ENCODE assay signal across 11 mouse cellular contexts in the genomic region with DNA sequence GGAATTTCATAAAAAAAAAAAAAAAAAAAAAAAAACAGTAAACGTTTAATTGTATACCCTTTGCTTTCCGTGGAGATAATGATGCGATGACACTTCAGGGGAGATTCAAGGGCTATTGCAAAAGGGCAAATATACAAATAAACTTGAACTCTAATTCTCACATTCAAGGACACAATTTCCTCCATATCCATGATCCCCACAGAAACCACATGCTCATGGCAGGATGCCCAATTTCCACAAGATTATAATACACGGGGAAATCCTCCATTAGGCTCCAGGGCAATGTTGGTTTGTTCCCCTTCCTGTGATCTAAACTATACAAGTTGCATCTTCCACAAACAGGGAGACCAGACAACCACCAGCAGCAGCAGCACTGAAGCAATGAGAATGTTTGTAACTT.
"Had no signal": no experiment of that assay in that cellular context is flagged by ENCODE, and none has a peak within 500 bp of the region (broad histone marks: within the 10 kb centered on the region; RNA-seq: fewer than 3 reads in every experiment).

No protein-coding gene starts in this region.

- DNase-seq: kidney, adult 11 months; lung, postnatal 14 days; right cerebral cortex, adult 18-20 months; right cerebral cortex, postnatal 25 days had no signal

- ATAC-seq: liver, embryonic 12.5 days; midbrain, embryonic 16.5 days had no signal

- H3K9me3 ChIP-seq: limb, embryonic 15.5 days; liver, embryonic 12.5 days; lung, embryonic 15.5 days; midbrain, embryonic 12.5 days; neural tube, embryonic 13.5 days had no signal

- H3K4me2 ChIP-seq: limb, embryonic 15.5 days; liver, embryonic 12.5 days; lung, embryonic 15.5 days; midbrain, embryonic 12.5 days; neural tube, embryonic 13.5 days had no signal

- H3K9ac ChIP-seq: limb, embryonic 15.5 days; liver, embryonic 12.5 days; lung, embryonic 15.5 days; midbrain, embryonic 12.5 days; neural tube, embryonic 13.5 days had no signal

- H3K27ac ChIP-seq: kidney, postnatal 0 days; limb, embryonic 15.5 days; liver, embryonic 12.5 days; lung, embryonic 15.5 days; midbrain, embryonic 12.5 days; neural tube, embryonic 13.5 days had no signal

- H3K4me3 ChIP-seq: limb, embryonic 15.5 days; liver, embryonic 12.5 days; lung, embryonic 15.5 days; midbrain, embryonic 12.5 days; neural tube, embryonic 13.5 days had no signal

- H3K4me1 ChIP-seq: limb, embryonic 15.5 days; liver, embryonic 12.5 days; lung, embryonic 15.5 days; neural tube, embryonic 13.5 days had no signal

- H3K36me3 ChIP-seq: limb, embryonic 15.5 days; liver, embryonic 12.5 days; lung, embryonic 15.5 days; midbrain, embryonic 12.5 days; neural tube, embryonic 13.5 days had no signal

- H3K27me3 ChIP-seq: limb, embryonic 15.5 days; liver, embryonic 12.5 days; lung, embryonic 15.5 days had no signal
